Mouse (Mus musculus) stomach, postnatal 0 days (tissue): ENCODE measurements at regions not wholly inside any gene's neighbourhood (a gene's known extent, or its start where the extent isn't known, plus 50 kb on each side); places are given as distances from the start of the nearest gene placed in this dataset.

Experiments
- ATAC-seq: fragments of 200-750 bp; cut with Nextera tagmentation; 2 replicates; pipeline ENCODE4 v1.8.0; 2017; ENCODE audit not compliant: low FRiP score, low TSS enrichment
- DNase-seq: peaks from one replicate; pipeline ENCODE4 v3.0.0-alpha.2; 2016; ENCODE audit warnings: low spot score
- H3K27ac ChIP-seq: fragments of 300-500 bp; sonication (generic); replicated peaks from 2 replicates; pipeline ENCODE4 v1.5.1; 2014; ENCODE audit warnings: mild to moderate bottlenecking, control low read depth
- H3K27me3 ChIP-seq: fragments of 300-500 bp; sonication (generic); 2 replicates; pipeline ENCODE4 v1.6.1; 2014; ENCODE audit warnings: low read length; ENCODE audit not compliant: control insufficient read depth, insufficient read depth
- H3K36me3 ChIP-seq: fragments of 300-500 bp; sonication (generic); 2 replicates; pipeline ENCODE4 v1.6.1; 2014; ENCODE audit warnings: low read length, mixed read lengths; ENCODE audit not compliant: control insufficient read depth, insufficient read depth
- H3K4me1 ChIP-seq: fragments of 300-500 bp; sonication (generic); replicated peaks from 2 replicates; pipeline ENCODE4 v1.6.1; 2014; ENCODE audit warnings: antibody characterized with exemption; ENCODE audit not compliant: control insufficient read depth, insufficient read depth
- H3K4me2 ChIP-seq: fragments of 300-500 bp; sonication (generic); replicated peaks from 2 replicates; pipeline ENCODE4 v1.6.1; 2014; ENCODE audit warnings: low read depth, mild to moderate bottlenecking, control low read depth, moderate library complexity
- H3K4me3 ChIP-seq: fragments of 300-500 bp; sonication (generic); 2 replicates; pipeline ENCODE4 v1.5.1; 2014; ENCODE audit warnings: low read depth, low read length, control low read depth
- H3K9ac ChIP-seq: fragments of 300-500 bp; sonication (generic); 2 replicates; pipeline ENCODE4 v1.6.1; 2014; ENCODE audit warnings: mild to moderate bottlenecking, low read length, control low read depth, mixed read lengths
- H3K9me3 ChIP-seq: fragments of 300-500 bp; sonication (generic); 2 replicates; pipeline ENCODE4 v1.6.1; 2016; ENCODE audit warnings: low read length; ENCODE audit not compliant: control insufficient read depth
- CTCF ChIP-seq: IDR thresholded peaks from 2 replicates; pipeline ENCODE4 v1.5.1; 2016; ENCODE audit warnings: antibody characterized with exemption, low read depth, mild to moderate bottlenecking, moderate library complexity
- EP300 ChIP-seq: optimal IDR thresholded peaks from 2 replicates; pipeline ENCODE3; 2016; ENCODE audit warnings: antibody characterized with exemption
- WGBS: fragments of 180-500 bp; shearing (Covaris S2); extraction: QIAGEN DNeasy Blood & Tissue Kit; methylation state at CpG from one replicate; pipeline ENCODE4 v1.1.7; 2014; 5-methylcytosine and 5-hydroxymethylcytosine counted together

GRCm38 (mm10) chr8:95974889-95975288 lies 86.5 kb upstream of the Got2 start:
- WGBS: 16% methylated on average over 4 of the region's 4 CpGs
- TF ChIP-seq EP300: no peak
- TF ChIP-seq CTCF: peak; percentile 70
- Histone ChIP-seq H3K9ac (no peak overlapping the region), H3K4me2 (no peak overlapping the region), H3K4me1 (no peaks in the 10 kb centered on the region), H3K4me3 (no peak overlapping the region), H3K27me3 (no peaks in the 10 kb centered on the region), H3K9me3 (no peaks in the 10 kb centered on the region), H3K36me3 (no peaks in the 10 kb centered on the region), H3K27ac (no peak overlapping the region)
- DNase-seq (no peak), ATAC-seq (no peak)

GRCm38 (mm10) chr8:95974231-95974630 lies 85.9 kb upstream of the Got2 start:
- 57% methylated on average over 5 of the region's 5 CpGs for WGBS
- no peak overlapping the region for H3K4me2 ChIP-seq

GRCm38 (mm10) chr8:95973571-95973970 lies 85.2 kb upstream of the Got2 start:
- TF ChIP-seq EP300: no peak
- no peak for TF ChIP-seq CTCF
- no peak overlapping the region for H3K27ac ChIP-seq
- WGBS: 17% methylated on average over 4 of the region's 4 CpGs
- DNase-seq: no peak
- H3K27me3 ChIP-seq: no peaks in the 10 kb centered on the region
- H3K9me3 ChIP-seq: no peaks in the 10 kb centered on the region
- ATAC-seq: no peak
- no peak overlapping the region for H3K4me2 ChIP-seq
- H3K9ac ChIP-seq: no peak overlapping the region
- no peaks in the 10 kb centered on the region for H3K36me3 ChIP-seq
- H3K4me3 ChIP-seq: no peak overlapping the region
- no peaks in the 10 kb centered on the region for H3K4me1 ChIP-seq

More at GRCm38 (mm10) chr8:95974231-95974630, 85.9 kb upstream of the Got2 start:
- Histone ChIP-seq H3K27me3 (no peaks in the 10 kb centered on the region), H3K4me1 (no peaks in the 10 kb centered on the region), H3K4me3 (no peak overlapping the region), H3K36me3 (no peaks in the 10 kb centered on the region), H3K9me3 (no peaks in the 10 kb centered on the region), H3K27ac (no peak overlapping the region), H3K9ac (no peak overlapping the region)
- ATAC-seq (no peak), DNase-seq (no peak)
- TF ChIP-seq EP300 (no peak), CTCF (no peak)

GRCm38 (mm10) chr8:95968828-95969227 lies 80.5 kb upstream of the Got2 start:
- WGBS: 89% methylated on average over 6 of the region's 6 CpGs

GRCm38 (mm10) chr8:95966430-95966829 lies 78.1 kb upstream of the Got2 start:
- H3K27me3 ChIP-seq: no peaks in the 10 kb centered on the region
- DNase-seq (no peak), ATAC-seq (no peak)
- no peaks in the 10 kb centered on the region for H3K9me3 ChIP-seq
- no peak overlapping the region for H3K27ac ChIP-seq
- H3K9ac ChIP-seq: no peak overlapping the region
- no peak overlapping the region for H3K4me2 ChIP-seq
- H3K4me1 ChIP-seq: no peaks in the 10 kb centered on the region
- no peak for TF ChIP-seq EP300
- no peak for TF ChIP-seq CTCF
- H3K36me3 ChIP-seq: no peaks in the 10 kb centered on the region
- 50% methylated on average over 1 of the region's 1 CpGs for WGBS
- H3K4me3 ChIP-seq: no peak overlapping the region

More at GRCm38 (mm10) chr8:95968828-95969227, 80.5 kb upstream of the Got2 start:
- no peaks in the 10 kb centered on the region for H3K36me3 ChIP-seq
- no peak overlapping the region for H3K27ac ChIP-seq
- H3K4me1 ChIP-seq: no peaks in the 10 kb centered on the region
- H3K4me3 ChIP-seq: no peak overlapping the region
- TF ChIP-seq CTCF (no peak), EP300 (no peak)
- ATAC-seq: no peak
- no peak overlapping the region for H3K4me2 ChIP-seq
- H3K27me3 ChIP-seq: no peaks in the 10 kb centered on the region
- H3K9ac ChIP-seq: no peak overlapping the region
- H3K9me3 ChIP-seq: no peaks in the 10 kb centered on the region
- DNase-seq: no peak

GRCm38 (mm10) chr8:95952257-95952656 lies 63.9 kb upstream of the Got2 start:
- no peaks in the 10 kb centered on the region for H3K27me3 ChIP-seq
- H3K27ac ChIP-seq: no peak overlapping the region
- no peaks in the 10 kb centered on the region for H3K9me3 ChIP-seq
- no peak overlapping the region for H3K9ac ChIP-seq
- WGBS: 30% methylated on average over 10 of the region's 10 CpGs
- no peaks in the 10 kb centered on the region for H3K4me1 ChIP-seq
- TF ChIP-seq CTCF (no peak), EP300 (no peak)
- H3K36me3 ChIP-seq: no peaks in the 10 kb centered on the region
- no peak overlapping the region for H3K4me3 ChIP-seq
- peak overlapping the region; percentile 40; the same call in 1 of the 2 replicates for H3K4me2 ChIP-seq
- DNase-seq: no peak
- no peak for ATAC-seq
